Mouse (Mus musculus) megakaryocyte, embryonic 14.5 days (primary cell): ENCODE results near the gene Tirap. TPM values are rescaled to one million over a fixed set of nuclear protein-coding genes. Genes with fewer than 3 reads are reported as not detected.

Experiments
- H3K27me3 ChIP-seq: replicated peaks from 2 replicates; pipeline ENCODE3; 2012; ENCODE audit warnings: inconsistent platforms
- H3K36me3 ChIP-seq: replicated peaks from 2 replicates; pipeline ENCODE3; 2012; ENCODE audit warnings: low read length, inconsistent platforms, mixed read lengths
- H3K4me1 ChIP-seq: 2 replicates; pipeline ENCODE4 v1.6.1; 2012; ENCODE audit warnings: inconsistent platforms
- H3K4me3 ChIP-seq: replicated peaks from 2 replicates; pipeline ENCODE3; 2012; ENCODE audit warnings: moderate library complexity, mild to moderate bottlenecking, inconsistent platforms
- H3K9me3 ChIP-seq: 2 replicates; pipeline ENCODE4 v1.6.1; 2012; ENCODE audit warnings: inconsistent platforms
- FLI1 ChIP-seq: IDR thresholded peaks from 2 replicates; pipeline ENCODE4 v1.6.1; 2012; ENCODE audit warnings: low read length, inconsistent platforms, mixed read lengths
- GATA1 ChIP-seq: IDR thresholded peaks from 3 replicates; pipeline ENCODE4 v1.6.1; 2012; ENCODE audit warnings: mixed read lengths, low read length, inconsistent platforms, borderline replicate concordance
- polyA plus RNA-seq: library from polyadenylated mRNA; stranded (reverse); fragments of >175 nt; gene quantifications from 2 replicates; pipeline ENCODE4 v1.2.3, GENCODE M21; 2012; ENCODE audit warnings: low replicate concordance; ENCODE audit not compliant: insufficient read depth

The Tirap gene
- polyA plus RNA-seq, 1 experiment, result 1.9 TPM

- Histone ChIP-seq H3K9me3 (no peaks in the 10 kb centered on the region), H3K4me3 (peak overlapping the region; percentile 99), H3K36me3 (peaks cover 71% of the 10 kb centered on the region), H3K4me1 (peaks cover 26% of the 10 kb centered on the region), H3K27me3 (no peaks in the 10 kb centered on the region)
- no peak for TF ChIP-seq FLI1
- TF ChIP-seq GATA1, result no peak
These were observed 11.8 kb upstream of the Tirap start for GRCm38 (mm10) chr9:35211573-35212511.

DNA sequence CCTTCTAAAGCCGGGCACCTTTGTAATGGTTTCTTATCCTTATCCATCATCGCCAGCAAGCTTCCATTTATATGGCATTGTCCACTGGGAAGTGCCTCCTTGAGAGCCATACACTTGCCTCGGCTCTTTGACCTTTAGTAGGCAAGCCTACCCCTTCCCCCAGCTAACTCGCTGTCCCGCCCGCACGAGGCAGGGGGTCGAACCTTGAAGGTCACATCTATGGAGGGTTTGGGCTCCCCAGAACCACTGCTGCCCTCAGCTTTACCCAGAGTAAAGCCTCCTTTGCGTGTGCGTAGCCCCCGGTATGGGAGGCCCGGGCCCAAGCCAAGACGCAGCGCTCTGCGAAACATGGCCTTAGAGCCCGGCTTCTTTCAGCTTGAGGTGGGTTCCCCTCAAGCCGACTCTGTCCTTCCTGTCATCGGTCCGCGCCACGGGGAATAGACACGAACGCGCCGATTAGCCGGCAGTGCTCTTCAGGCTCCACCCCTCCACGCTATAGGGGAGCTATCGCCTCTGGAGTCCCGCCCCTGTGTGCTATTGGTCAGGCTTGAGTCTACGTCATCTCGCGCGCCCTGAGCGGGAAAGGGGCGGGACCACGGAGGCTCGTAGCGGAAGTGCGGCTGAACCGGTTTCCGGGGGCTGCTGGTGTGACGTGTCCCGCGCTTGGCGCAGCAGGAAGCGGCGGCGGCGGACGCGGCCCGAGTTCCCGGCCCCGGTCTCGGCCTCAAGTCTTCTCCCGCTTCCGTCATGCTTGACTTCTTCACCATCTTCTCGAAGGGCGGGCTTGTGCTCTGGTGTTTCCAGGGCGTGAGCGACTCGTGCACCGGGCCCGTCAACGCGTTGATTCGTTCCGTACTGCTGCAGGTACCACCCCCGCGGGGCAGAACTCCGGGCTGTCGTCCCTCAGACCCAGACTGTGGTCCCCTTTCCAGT lies 10.7 kb upstream of the Tirap start, which contains the start of gene Foxred1:
Gene Foxred1 (minus strand): TSS at position 514 of the 933 bp plus-strand sequence.
- peaks cover 74% of the 10 kb centered on the region for H3K36me3 ChIP-seq

DNA sequence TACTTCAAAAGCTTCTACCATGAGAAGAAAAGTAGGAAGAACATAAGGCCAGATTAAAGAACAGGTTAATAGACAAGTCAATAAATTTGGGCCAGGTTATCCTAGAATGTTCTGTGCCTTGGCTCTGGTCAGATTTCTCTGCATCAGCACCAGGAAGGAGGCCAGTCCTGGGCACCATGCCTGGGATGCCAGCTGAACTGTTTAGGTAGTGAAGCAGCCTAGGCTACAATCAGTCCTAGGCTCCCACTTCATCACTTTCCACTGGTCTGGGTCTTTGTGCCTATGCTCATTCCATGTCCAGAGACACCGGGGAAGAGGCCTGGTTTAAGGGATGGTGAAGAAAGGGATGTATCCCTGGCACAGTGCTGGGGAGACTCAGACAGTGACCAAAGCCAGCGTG lies 4.3 kb upstream of the Tirap start:
- no peaks in the 10 kb centered on the region for H3K9me3 ChIP-seq
- no peak overlapping the region for H3K4me3 ChIP-seq
- TF ChIP-seq GATA1 (no peak), FLI1 (no peak)
- H3K4me1 ChIP-seq, result peaks cover 55% of the 10 kb centered on the region
- H3K27me3 ChIP-seq, result no peaks in the 10 kb centered on the region
- peaks cover 61% of the 10 kb centered on the region for H3K36me3 ChIP-seq

More for the DNA sequence above, 10.7 kb upstream of the Tirap start, which contains the start of gene Foxred1:
- Histone ChIP-seq H3K4me1 (peaks cover 26% of the 10 kb centered on the region), H3K4me3 (peak within 1 kb of the TSS; percentile 99), H3K9me3 (no peaks in the 10 kb centered on the region), H3K27me3 (no peaks in the 10 kb centered on the region)
- peak; percentile 89 for TF ChIP-seq FLI1
- no peak for TF ChIP-seq GATA1

GRCm38 (mm10) chr9:35203536-35203935 lies 3.4 kb upstream of the Tirap start:
- no peak for TF ChIP-seq FLI1
- no peak for TF ChIP-seq GATA1
- peak overlapping the region; percentile 28 for H3K4me3 ChIP-seq
- H3K27me3 ChIP-seq, result no peaks in the 10 kb centered on the region
- H3K36me3 ChIP-seq, result peaks cover 52% of the 10 kb centered on the region
- peaks cover 57% of the 10 kb centered on the region for H3K4me1 ChIP-seq
- H3K9me3 ChIP-seq, result no peaks in the 10 kb centered on the region

DNA sequence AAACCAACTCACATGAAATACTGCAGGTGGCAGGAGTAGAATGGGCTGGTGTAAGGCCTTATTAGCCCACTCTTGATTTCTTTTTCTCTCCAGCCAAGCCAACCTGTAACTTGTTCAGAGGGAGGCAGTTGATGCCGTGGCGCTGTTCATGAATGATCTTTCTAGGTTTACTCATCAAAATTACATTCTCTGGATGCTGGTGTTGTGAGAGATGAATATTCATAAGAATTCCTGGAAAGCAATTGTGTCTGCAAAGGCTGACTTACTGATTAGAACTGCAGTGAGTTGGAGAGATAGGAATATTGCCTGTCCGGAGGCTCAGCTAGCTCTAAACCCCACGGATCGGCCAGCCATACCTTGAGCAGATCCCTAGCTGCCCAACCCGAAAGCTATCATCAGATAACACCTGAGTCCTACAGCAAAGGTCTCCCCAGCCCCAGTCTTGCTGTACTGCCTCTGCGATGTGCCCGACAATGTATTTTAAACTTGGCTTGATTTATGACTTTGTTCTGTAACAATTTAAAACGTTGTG lies 504 bp upstream of the Tirap start:
- Histone ChIP-seq H3K4me1 (peaks cover 59% of the 10 kb centered on the region), H3K36me3 (peaks cover 34% of the 10 kb centered on the region), H3K27me3 (no peaks in the 10 kb centered on the region), H3K9me3 (no peaks in the 10 kb centered on the region), H3K4me3 (peak overlapping the region; percentile 95)
- TF ChIP-seq FLI1, result no peak

DNA sequence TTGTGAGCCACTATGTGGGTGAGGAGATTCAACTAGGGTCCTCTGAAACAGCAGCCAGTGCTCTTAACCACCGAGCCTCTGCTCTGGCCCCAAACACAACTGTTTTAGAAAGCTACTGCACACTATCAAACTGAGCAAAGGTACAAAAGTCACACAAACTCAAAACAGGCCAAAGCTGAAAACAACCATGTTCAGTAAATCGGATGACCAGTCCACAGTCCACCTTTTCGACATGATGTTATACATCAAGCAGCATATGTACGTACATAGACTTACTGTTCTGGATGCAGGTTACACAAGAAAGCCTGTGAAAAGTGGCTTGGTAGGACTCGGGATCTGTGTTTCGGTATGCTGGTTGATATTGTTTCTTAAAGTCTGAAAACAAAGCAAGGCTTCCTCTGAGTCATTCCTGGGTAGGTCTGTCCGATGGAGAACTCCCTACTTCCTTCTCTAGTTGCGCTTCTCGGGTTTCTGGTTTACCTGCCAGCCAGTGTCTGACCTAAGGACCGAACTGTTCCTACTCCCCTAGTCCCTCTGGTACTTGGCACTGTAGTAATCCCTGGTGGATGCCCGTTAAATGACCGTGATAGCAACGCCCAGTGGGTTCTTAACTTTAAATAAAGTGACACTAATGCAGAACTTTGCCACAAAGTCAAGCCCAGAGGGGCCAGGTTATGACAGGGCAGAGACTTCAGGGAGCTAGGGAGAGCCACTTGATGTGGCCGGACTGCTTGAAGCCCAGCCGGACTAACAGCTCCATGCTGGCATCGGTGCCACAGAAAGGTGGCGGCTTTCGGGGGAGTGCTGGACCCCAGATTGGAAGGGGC lies 933 bp downstream of the Tirap start:
- TF ChIP-seq GATA1 (no peak), FLI1 (no peak)
- Histone ChIP-seq H3K4me1 (peaks cover 52% of the 10 kb centered on the region), H3K4me3 (peak overlapping the region; percentile 95), H3K36me3 (peaks cover 21% of the 10 kb centered on the region), H3K27me3 (no peaks in the 10 kb centered on the region), H3K9me3 (no peaks in the 10 kb centered on the region)

DNA sequence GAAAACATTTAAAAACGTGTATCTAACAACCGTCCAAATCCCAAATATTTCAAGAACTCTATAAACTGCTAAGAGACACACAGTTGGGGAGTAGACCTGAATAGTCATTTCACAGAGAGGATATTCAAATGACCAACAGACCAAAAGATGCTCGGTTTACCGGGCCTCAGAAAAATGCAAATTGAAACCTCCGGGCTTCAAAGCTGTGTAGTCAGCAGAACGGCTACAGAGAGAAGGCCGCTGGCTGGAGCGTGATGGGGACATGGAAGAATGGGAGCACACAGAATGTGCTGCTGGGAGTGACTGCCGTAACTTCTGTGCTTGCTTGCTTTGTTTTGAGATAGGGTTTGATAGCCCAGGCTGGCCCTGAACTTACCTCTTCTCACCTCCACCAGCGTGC lies 1.7 kb downstream of the Tirap start:
- H3K9me3 ChIP-seq, result no peaks in the 10 kb centered on the region
- TF ChIP-seq FLI1, result no peak
- TF ChIP-seq GATA1, result no peak

GRCm38 (mm10) chr9:35197625-35198024 lies 2.5 kb downstream of the Tirap start:
- Histone ChIP-seq H3K4me1 (peaks cover 46% of the 10 kb centered on the region), H3K27me3 (no peaks in the 10 kb centered on the region), H3K36me3 (peaks cover 20% of the 10 kb centered on the region), H3K4me3 (no peak overlapping the region), H3K9me3 (no peaks in the 10 kb centered on the region)
- TF ChIP-seq FLI1 (no peak), GATA1 (no peak)

More for the DNA sequence above, 1.7 kb downstream of the Tirap start:
- Histone ChIP-seq H3K4me3 (peak overlapping the region; percentile 9), H3K27me3 (no peaks in the 10 kb centered on the region), H3K36me3 (peaks cover 15% of the 10 kb centered on the region), H3K4me1 (peaks cover 48% of the 10 kb centered on the region)

- H3K4me1 ChIP-seq, result peaks cover 18% of the 10 kb centered on the region
- H3K27me3 ChIP-seq, result no peaks in the 10 kb centered on the region
- TF ChIP-seq GATA1 (no peak), FLI1 (no peak)
- H3K9me3 ChIP-seq, result no peaks in the 10 kb centered on the region
- H3K4me3 ChIP-seq, result no peak overlapping the region
- peaks cover 48% of the 10 kb centered on the region for H3K36me3 ChIP-seq
These were observed 6.0 kb downstream of the Tirap start for GRCm38 (mm10) chr9:35194048-35194447.
